Mouse (Mus musculus): ENCODE results near the gene Rhbdd1. TPM values are rescaled to one million over a fixed set of nuclear protein-coding genes. Genes with fewer than 3 reads are reported as not detected.

Rhbdd1 gene
- polyA plus RNA-seq, 1 experiment, result not detected

DNA sequence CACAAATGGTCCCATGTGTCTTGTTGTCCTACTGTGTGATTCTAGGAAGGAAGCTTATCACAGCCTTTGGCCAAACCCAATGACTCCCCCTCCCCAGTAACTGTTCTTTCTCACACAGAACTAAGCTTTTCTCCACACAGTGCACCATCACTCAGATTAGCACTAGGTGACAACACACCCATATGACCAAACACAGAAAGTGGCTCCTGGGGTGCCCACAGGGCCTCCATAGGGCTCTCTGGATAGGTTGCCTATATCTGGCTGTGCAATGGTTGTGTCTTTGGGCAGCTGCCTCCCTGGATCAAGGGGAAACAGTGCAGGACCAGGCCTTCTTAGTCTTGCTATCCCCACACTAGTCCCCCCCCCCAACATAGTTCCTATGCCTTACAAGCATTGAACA lies 157.2 kb downstream of the Rhbdd1 start:
- Histone ChIP-seq H3K27ac (ENCODE audit: insufficient read depth, low read depth, low read length) (no peak overlapping the region), H3K4me3 (ENCODE audit: insufficient read depth, low read depth, low read length) (no peak overlapping the region), H3K4me1 (ENCODE audit: control insufficient read depth, insufficient read depth, low read length) (no peaks in the 10 kb centered on the region)
- no peak for TF ChIP-seq CTCF (IDR thresholded peaks at IDR 0.05; ENCODE audit: insufficient read depth, low read depth, low read length)
- no peak for TF ChIP-seq POLR2A (IDR thresholded peaks at IDR 0.05; ENCODE audit: insufficient read depth, low read depth, low read length)

DNA sequence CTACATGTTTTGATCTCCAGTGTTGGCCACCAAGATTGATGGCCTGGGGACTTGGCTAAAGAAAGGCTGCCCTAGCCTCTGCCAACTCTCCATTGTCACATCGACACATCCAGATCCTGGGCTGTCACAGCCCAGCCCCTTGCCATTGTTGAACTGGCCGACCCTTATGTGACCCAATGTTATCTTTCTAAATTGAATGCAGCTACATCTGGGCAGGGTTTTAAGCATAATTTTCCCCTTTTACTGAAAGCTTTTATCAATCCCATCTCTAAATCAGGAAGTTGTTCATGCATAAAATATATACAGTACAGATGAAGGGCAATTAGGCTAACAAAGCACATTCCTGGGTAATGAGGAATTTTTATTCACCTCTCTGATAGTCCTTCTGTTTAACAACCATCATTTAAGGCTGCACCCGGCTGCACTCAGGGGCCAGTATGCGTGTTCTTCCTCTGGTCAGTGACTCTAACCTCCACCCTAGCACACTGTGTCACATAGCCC lies 158.3 kb downstream of the Rhbdd1 start:
- no peak overlapping the region for H3K27ac ChIP-seq (ENCODE audit: insufficient read depth, low read depth, low read length)
- WGBS, result 69% methylated on average over 4 of the region's 4 CpGs
- no peak overlapping the region for H3K4me3 ChIP-seq (ENCODE audit: insufficient read depth, low read depth, low read length)
- no peak for TF ChIP-seq CTCF (IDR thresholded peaks at IDR 0.05; ENCODE audit: insufficient read depth, low read depth, low read length)
- no peak for TF ChIP-seq POLR2A (IDR thresholded peaks at IDR 0.05; ENCODE audit: insufficient read depth, low read depth, low read length)
- peaks cover under 1% of the 10 kb centered on the region; the same call in 1 of the 2 replicates for H3K4me1 ChIP-seq (ENCODE audit: control insufficient read depth, insufficient read depth, low read length)

DNA sequence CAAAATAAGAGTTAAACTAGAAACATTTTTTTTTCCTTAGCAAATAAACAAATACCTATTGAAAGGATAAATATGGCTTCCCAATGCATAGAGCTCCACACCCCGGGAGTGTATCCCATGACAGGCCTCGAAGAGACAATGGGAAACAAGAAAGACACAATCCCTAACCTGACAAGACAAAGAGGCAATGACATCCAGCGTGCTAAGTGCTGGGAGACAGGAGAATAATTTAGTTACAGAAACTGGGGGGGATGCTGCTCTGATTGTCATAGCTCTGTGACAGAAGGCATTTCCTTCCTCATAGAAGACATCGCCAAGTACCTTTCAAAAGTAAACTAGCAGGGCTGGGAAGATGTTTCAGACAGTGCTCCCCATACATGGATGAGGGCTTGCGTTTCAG lies 159.0 kb downstream of the Rhbdd1 start:
- no peak overlapping the region for H3K4me3 ChIP-seq (ENCODE audit: insufficient read depth, low read depth, low read length)
- H3K4me1 ChIP-seq (ENCODE audit: control insufficient read depth, insufficient read depth, low read length), result peaks cover 7% of the 10 kb centered on the region
- 89% methylated on average over 5 of the region's 5 CpGs for WGBS
- no peak overlapping the region for H3K27ac ChIP-seq (ENCODE audit: insufficient read depth, low read depth, low read length)
- no peak for TF ChIP-seq CTCF (IDR thresholded peaks at IDR 0.05; ENCODE audit: insufficient read depth, low read depth, low read length)
- no peak for TF ChIP-seq POLR2A (IDR thresholded peaks at IDR 0.05; ENCODE audit: insufficient read depth, low read depth, low read length)

DNA sequence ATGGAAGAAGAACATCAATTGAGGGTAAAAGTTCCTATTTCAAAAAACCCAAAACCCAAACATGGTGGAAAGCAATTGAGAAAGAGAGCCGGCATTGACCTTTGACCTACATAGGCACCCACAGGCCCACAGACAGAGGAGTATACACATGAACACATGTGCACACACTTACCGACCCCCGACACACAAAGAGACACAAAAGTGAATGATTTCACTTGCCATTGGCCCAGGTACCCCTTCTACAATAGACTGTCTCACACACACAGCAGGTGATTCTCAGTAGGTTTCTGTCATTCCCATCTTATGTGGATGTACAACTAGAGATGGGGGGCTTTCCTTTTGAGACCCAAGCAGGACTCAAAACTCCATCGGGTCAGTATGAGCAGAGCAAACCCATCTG lies 159.6 kb downstream of the Rhbdd1 start:
- no peak overlapping the region for H3K27ac ChIP-seq (ENCODE audit: insufficient read depth, low read depth, low read length)
- TF ChIP-seq CTCF (IDR thresholded peaks at IDR 0.05; ENCODE audit: insufficient read depth, low read depth, low read length) (no peak), POLR2A (IDR thresholded peaks at IDR 0.05; ENCODE audit: insufficient read depth, low read depth, low read length) (no peak)
- 57% methylated on average over 4 of the region's 4 CpGs for WGBS
- peaks cover 9% of the 10 kb centered on the region for H3K4me1 ChIP-seq (ENCODE audit: control insufficient read depth, insufficient read depth, low read length)
- H3K4me3 ChIP-seq (ENCODE audit: insufficient read depth, low read depth, low read length), result no peak overlapping the region

DNA sequence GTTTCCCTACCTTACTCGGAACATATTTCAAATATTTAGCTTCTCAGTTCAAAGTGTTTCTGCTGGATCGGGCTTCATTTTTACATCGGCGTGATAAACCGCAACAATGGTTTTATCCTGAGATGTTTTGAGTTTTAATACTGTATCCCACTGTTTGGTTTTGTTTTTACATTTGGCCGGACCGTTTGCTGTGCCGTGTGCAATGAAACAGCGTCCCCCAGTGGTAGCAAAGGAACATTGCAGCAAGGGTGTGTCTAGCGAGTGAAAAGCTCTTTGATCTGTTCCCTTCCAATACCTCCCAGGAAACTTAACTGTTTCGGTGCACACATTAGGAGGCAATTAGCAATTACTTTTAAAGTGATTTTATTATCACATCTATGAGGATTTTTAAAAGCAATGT lies 160.0 kb downstream of the Rhbdd1 start:
- H3K4me3 ChIP-seq (ENCODE audit: insufficient read depth, low read depth, low read length), result no peak overlapping the region
- peaks cover 9% of the 10 kb centered on the region for H3K4me1 ChIP-seq (ENCODE audit: control insufficient read depth, insufficient read depth, low read length)
- H3K27ac ChIP-seq (ENCODE audit: insufficient read depth, low read depth, low read length), result no peak overlapping the region
- WGBS, result 13% methylated on average over 11 of the region's 11 CpGs
- TF ChIP-seq CTCF (IDR thresholded peaks at IDR 0.05; ENCODE audit: insufficient read depth, low read depth, low read length), result peak; percentile 59; the same call in 1 of the 2 replicates
- TF ChIP-seq POLR2A (IDR thresholded peaks at IDR 0.05; ENCODE audit: insufficient read depth, low read depth, low read length), result no peak

DNA sequence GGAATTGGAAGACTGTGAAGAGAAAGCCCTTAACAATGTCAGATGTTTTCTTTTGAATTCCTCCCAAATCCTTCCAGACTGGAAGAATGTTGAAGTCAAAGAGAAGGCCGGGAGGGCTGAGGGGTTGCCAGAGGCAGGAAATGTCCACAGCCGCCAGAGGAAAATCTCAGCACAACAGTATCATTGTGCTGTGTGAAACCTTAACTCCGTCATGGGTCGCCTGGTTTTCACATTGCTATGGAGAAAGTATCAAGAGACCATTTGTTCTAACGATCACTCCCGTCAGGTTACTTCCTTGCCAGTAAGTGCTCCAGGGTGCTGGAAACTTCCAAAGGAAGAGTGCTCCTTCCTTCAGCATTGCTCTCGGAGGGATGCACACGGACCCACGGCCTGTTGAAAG lies 160.5 kb downstream of the Rhbdd1 start:
- 30% methylated on average over 9 of the region's 9 CpGs for WGBS
- no peak overlapping the region for H3K27ac ChIP-seq (ENCODE audit: insufficient read depth, low read depth, low read length)
- TF ChIP-seq POLR2A (IDR thresholded peaks at IDR 0.05; ENCODE audit: insufficient read depth, low read depth, low read length) (no peak), CTCF (IDR thresholded peaks at IDR 0.05; ENCODE audit: insufficient read depth, low read depth, low read length) (no peak)
- peaks cover 9% of the 10 kb centered on the region for H3K4me1 ChIP-seq (ENCODE audit: control insufficient read depth, insufficient read depth, low read length)
- no peak overlapping the region for H3K4me3 ChIP-seq (ENCODE audit: insufficient read depth, low read depth, low read length)

DNA sequence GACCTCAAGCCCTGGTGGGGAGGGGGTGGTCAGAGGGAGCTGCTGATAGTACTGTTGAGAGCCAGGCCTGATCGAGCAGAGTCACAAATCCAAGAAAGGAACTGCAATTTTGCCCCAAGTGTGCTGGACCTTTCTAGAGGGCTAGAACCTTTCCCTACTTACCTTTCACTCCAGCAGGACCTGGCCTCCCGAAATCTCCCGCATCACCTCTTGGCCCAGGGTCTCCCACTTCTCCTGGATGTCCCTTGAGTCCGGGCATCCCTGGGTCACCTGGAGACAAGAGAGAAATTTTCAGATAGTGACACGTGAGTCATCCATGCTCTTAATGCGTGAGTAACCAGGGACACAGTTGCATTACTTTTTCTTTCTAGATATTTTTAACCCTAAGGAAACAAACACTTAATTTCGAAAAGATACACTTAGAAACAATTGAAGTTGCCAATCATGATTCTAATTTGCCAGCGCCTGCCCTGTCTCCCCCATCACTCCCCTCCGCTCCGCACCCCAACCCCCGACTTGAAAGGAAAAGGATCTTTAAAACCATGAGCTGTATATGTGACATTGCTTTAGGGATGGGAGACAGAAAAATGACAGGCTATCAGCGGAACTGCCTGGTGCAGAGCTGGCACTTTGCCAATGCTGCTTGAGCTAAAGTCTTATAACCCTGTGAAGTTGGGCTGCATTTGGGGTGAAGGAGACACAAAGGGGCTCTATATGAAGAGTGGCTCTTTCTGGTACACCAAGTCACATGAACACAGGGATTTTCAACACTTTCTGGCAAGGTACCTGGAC lies 163.6 kb downstream of the Rhbdd1 start:
- Histone ChIP-seq H3K4me1 (ENCODE audit: control insufficient read depth, insufficient read depth, low read length) (peaks cover 9% of the 10 kb centered on the region), H3K27ac (ENCODE audit: insufficient read depth, low read depth, low read length) (no peak overlapping the region), H3K4me3 (ENCODE audit: insufficient read depth, low read depth, low read length) (no peak overlapping the region)
- no peak for TF ChIP-seq CTCF (IDR thresholded peaks at IDR 0.05; ENCODE audit: insufficient read depth, low read depth, low read length)
- no peak for TF ChIP-seq POLR2A (IDR thresholded peaks at IDR 0.05; ENCODE audit: insufficient read depth, low read depth, low read length)
- WGBS, result 60% methylated on average over 12 of the region's 12 CpGs

DNA sequence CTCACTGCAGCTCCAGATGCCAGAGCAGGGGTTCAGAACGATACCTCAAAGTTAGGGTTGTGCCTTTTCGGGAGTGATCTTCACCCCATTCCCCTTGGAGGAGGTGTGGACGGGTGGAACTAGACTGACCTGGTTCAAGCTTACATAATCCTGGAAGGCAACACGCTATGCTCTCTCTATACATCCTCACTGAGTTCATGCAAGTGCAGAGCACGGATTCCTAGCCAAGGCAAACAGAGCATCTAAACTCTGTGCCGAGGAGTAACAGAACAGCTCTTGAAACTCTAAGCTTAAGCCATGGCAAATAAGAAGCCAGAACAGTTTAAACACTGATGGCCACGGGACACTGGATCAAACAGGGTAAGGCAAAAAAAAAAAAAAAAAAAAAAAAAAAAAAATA lies 166.1 kb downstream of the Rhbdd1 start:
- WGBS, result 85% methylated on average over 7 of the region's 7 CpGs
- TF ChIP-seq POLR2A (IDR thresholded peaks at IDR 0.05; ENCODE audit: insufficient read depth, low read depth, low read length) (no peak), CTCF (IDR thresholded peaks at IDR 0.05; ENCODE audit: insufficient read depth, low read depth, low read length) (no peak)
- Histone ChIP-seq H3K27ac (ENCODE audit: insufficient read depth, low read depth, low read length) (no peak overlapping the region), H3K4me3 (ENCODE audit: insufficient read depth, low read depth, low read length) (no peak overlapping the region), H3K4me1 (ENCODE audit: control insufficient read depth, insufficient read depth, low read length) (peaks cover 9% of the 10 kb centered on the region)

DNA sequence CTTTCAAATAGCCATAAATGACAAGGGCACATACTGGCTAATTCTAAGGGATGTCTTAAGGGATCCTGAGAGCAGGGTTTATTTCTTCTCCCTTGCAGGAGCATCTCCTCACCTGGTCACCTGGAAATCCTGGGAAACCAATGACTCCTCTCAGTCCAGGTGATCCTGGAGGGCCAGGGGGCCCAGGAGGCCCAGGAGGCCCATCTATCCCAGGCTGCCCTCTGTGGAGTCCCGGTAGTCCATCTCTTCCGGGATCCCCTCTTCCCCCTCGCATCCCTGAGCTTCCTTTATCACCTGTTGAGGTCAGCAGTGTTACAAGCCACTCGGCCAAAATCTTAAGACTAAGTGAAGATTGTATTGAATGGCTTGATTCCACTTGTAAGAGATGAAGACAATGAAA lies 170.1 kb downstream of the Rhbdd1 start:
- Histone ChIP-seq H3K4me3 (ENCODE audit: insufficient read depth, low read depth, low read length) (no peak overlapping the region), H3K27ac (ENCODE audit: insufficient read depth, low read depth, low read length) (no peak overlapping the region), H3K4me1 (ENCODE audit: control insufficient read depth, insufficient read depth, low read length) (no peaks in the 10 kb centered on the region)
- 84% methylated on average over 4 of the region's 4 CpGs for WGBS
- TF ChIP-seq POLR2A (IDR thresholded peaks at IDR 0.05; ENCODE audit: insufficient read depth, low read depth, low read length), result no peak
- TF ChIP-seq CTCF (IDR thresholded peaks at IDR 0.05; ENCODE audit: insufficient read depth, low read depth, low read length), result no peak
